Mouse (Mus musculus) stomach, postnatal 0 days (tissue): Measurements from ENCODE around the gene Ercc5.

Source experiments
- CTCF ChIP-seq: IDR thresholded peaks from 2 replicates; pipeline ENCODE4 v1.5.1; 2016; ENCODE audit warnings: antibody characterized with exemption, low read depth, mild to moderate bottlenecking, moderate library complexity
- EP300 ChIP-seq: optimal IDR thresholded peaks from 2 replicates; pipeline ENCODE3; 2016; ENCODE audit warnings: antibody characterized with exemption

DNA sequence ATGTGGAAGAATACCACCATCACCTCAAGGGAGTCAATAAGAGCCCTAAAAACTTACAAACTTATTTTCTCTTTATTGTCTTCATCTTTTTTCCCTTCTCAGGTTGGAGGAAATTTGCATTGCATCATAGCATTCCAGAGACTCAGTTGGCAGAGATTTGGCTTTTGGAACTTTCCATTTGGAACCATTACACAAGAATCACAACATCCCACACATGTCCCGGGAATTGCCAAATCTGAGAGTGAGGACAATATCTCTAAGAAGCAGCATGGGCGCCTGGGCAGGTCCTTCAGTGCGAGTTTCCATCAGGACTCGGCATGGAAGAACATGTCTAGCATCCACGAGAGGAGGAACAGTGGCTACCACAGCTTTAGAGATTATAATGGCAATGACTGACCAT is 4.8 kb upstream of the Ercc5 start:
- TF ChIP-seq CTCF = no peak
- no peak for TF ChIP-seq EP300
